Mouse (Mus musculus) limb, embryonic 11.5 days (tissue): ENCODE measurements around the gene Rbm8a. TPM values are rescaled to one million over a fixed set of nuclear protein-coding genes. Genes with fewer than 3 reads are reported as not detected.
"Not testable (repeated sequence)": the region's sequence is repeated elsewhere in the genome, so short reads cannot be mapped to it uniquely, and the experiment has no call there.

Experiments
- ATAC-seq: fragments of 200-750 bp; cut with Nextera tagmentation; 2 replicates; pipeline ENCODE4 v1.8.0; 2017; ENCODE audit warnings: low read depth; ENCODE audit not compliant: insufficient number of reproducible peaks, low FRiP score, low TSS enrichment
- DNase-seq: peaks from one replicate; pipeline ENCODE4 v3.0.0-alpha.2; 2015; ENCODE audit warnings: low spot score
- H3K27ac ChIP-seq: fragments of 300-500 bp; sonication (generic); replicated peaks from 2 replicates; pipeline ENCODE4 v1.5.1; 2014; ENCODE audit warnings: low read depth, mild to moderate bottlenecking, low read length
- H3K27me3 ChIP-seq: fragments of 300-500 bp; sonication (generic); 2 replicates; pipeline ENCODE4 v1.6.1; 2014; ENCODE audit warnings: mild to moderate bottlenecking, low read length, mixed read lengths; ENCODE audit not compliant: control insufficient read depth, insufficient read depth
- H3K36me3 ChIP-seq: fragments of 300-500 bp; sonication (generic); 2 replicates; pipeline ENCODE4 v1.6.1; 2014; ENCODE audit warnings: mild to moderate bottlenecking, low read length, moderate library complexity, mixed read lengths; ENCODE audit not compliant: control insufficient read depth, insufficient read depth
- H3K4me1 ChIP-seq: fragments of 300-500 bp; sonication (generic); 2 replicates; pipeline ENCODE4 v1.6.1; 2014; ENCODE audit warnings: low read length, mixed read lengths; ENCODE audit not compliant: control insufficient read depth, insufficient read depth
- H3K4me2 ChIP-seq: fragments of 300-500 bp; sonication (generic); 2 replicates; pipeline ENCODE4 v1.6.1; 2014; ENCODE audit warnings: low read depth, mild to moderate bottlenecking, moderate library complexity; ENCODE audit not compliant: severe bottlenecking
- H3K4me3 ChIP-seq: fragments of 300-500 bp; sonication (generic); 2 replicates; pipeline ENCODE4 v1.5.1; 2014; ENCODE audit warnings: low read depth, low read length
- H3K9ac ChIP-seq: fragments of 300-500 bp; sonication (generic); 2 replicates; pipeline ENCODE4 v1.6.1; 2014; ENCODE audit warnings: mild to moderate bottlenecking, low read length
- H3K9me3 ChIP-seq: fragments of 300-500 bp; sonication (generic); 2 replicates; pipeline ENCODE4 v1.6.1; 2016; ENCODE audit warnings: low read length; ENCODE audit not compliant: control insufficient read depth
- WGBS: fragments of 180-500 bp; shearing (Covaris S2); extraction: QIAGEN DNeasy Blood & Tissue Kit; methylation state at CpG from one replicate; pipeline ENCODE4 v1.1.7; 2014; 5-methylcytosine and 5-hydroxymethylcytosine counted together
- polyA plus RNA-seq: library from polyadenylated mRNA; unstranded; fragments of >200 nt; fragmentation: Nextera tagmentation; extraction: Ambion mirVana; gene quantifications from 2 replicates; pipeline ENCODE4 v1.2.1, GENCODE M21; 2014

Rbm8a gene
- polyA plus RNA-seq, 1 experiment from 2014 or later, result 241 TPM

- H3K9me3 ChIP-seq, result no peaks in the 10 kb centered on the region
- H3K9ac ChIP-seq, result peak within 1 kb of the TSS; percentile 83
- DNase-seq (peak; percentile 95), ATAC-seq (peak; percentile 90)
- 2% methylated on average over 26 of the region's 27 CpGs for WGBS
- no peaks in the 10 kb centered on the region for H3K36me3 ChIP-seq
- H3K27ac ChIP-seq, result peak within 1 kb of the TSS; percentile 68
- H3K4me2 ChIP-seq, result peak within 1 kb of the TSS; percentile 73
- H3K4me3 ChIP-seq, result peak within 1 kb of the TSS; percentile 75
- peaks cover 5% of the 10 kb centered on the region for H3K27me3 ChIP-seq
- H3K4me1 ChIP-seq, result peaks cover 26% of the 10 kb centered on the region; the same call in 1 of the 2 replicates
Observed at GRCm38 (mm10) chr3:96600639-96601250, 29.0 kb upstream of the Rbm8a start, which contains the start of gene Lix1l. TSS of gene Lix1l (plus strand) at chr3:96601149.

- DNase-seq, result peak; percentile 71
- H3K27me3 ChIP-seq, result peaks cover 3% of the 10 kb centered on the region; the same call in 1 of the 2 replicates
- H3K4me2 ChIP-seq, result peak overlapping the region; percentile 73
- H3K4me1 ChIP-seq, result peaks cover 23% of the 10 kb centered on the region; the same call in 1 of the 2 replicates
- H3K36me3 ChIP-seq, result no peaks in the 10 kb centered on the region
- WGBS, result under 1% methylated on average over 25 of the region's 40 CpGs
- peak; percentile 61 for ATAC-seq
- H3K9ac ChIP-seq, result peak overlapping the region; percentile 83
- peak overlapping the region; percentile 75 for H3K4me3 ChIP-seq
- H3K9me3 ChIP-seq, result no peaks in the 10 kb centered on the region
- peak overlapping the region; percentile 68 for H3K27ac ChIP-seq
Observed at GRCm38 (mm10) chr3:96601251-96601787, 28.4 kb upstream of the Rbm8a start.

GRCm38 (mm10) chr3:96601941-96602703 lies 27.6 kb upstream of the Rbm8a start:
- no peaks in the 10 kb centered on the region for H3K9me3 ChIP-seq
- DNase-seq, result no peak

GRCm38 (mm10) chr3:96602704-96603084 lies 27.0 kb upstream of the Rbm8a start:
- H3K27me3 ChIP-seq, result no peaks in the 10 kb centered on the region
- peaks cover 14% of the 10 kb centered on the region; the same call in 1 of the 2 replicates for H3K4me1 ChIP-seq

More at GRCm38 (mm10) chr3:96601941-96602703, 27.6 kb upstream of the Rbm8a start:
- H3K4me1 ChIP-seq, result peaks cover 15% of the 10 kb centered on the region; the same call in 1 of the 2 replicates
- H3K4me2 ChIP-seq, result peak overlapping the region; percentile 73
- peak overlapping the region; percentile 75 for H3K4me3 ChIP-seq
- H3K27me3 ChIP-seq, result no peaks in the 10 kb centered on the region
- ATAC-seq, result no peak
- no peak overlapping the region; the same call in 1 of the 2 replicates for H3K27ac ChIP-seq
- H3K9ac ChIP-seq, result peak overlapping the region; percentile 83
- 43% methylated on average over 10 of the region's 10 CpGs for WGBS
- no peaks in the 10 kb centered on the region for H3K36me3 ChIP-seq

GRCm38 (mm10) chr3:96603311-96603710 lies 26.4 kb upstream of the Rbm8a start:
- DNase-seq, result no peak
- ATAC-seq, result no peak
- H3K4me1 ChIP-seq, result peaks cover 14% of the 10 kb centered on the region; the same call in 1 of the 2 replicates

More at GRCm38 (mm10) chr3:96602704-96603084, 27.0 kb upstream of the Rbm8a start:
- WGBS, result 48% methylated on average over 5 of the region's 5 CpGs
- H3K9me3 ChIP-seq, result no peaks in the 10 kb centered on the region
- ATAC-seq (no peak), DNase-seq (no peak)
- H3K4me2 ChIP-seq, result peak overlapping the region; percentile 73
- H3K27ac ChIP-seq, result no peak overlapping the region; the same call in 1 of the 2 replicates
- no peak overlapping the region; the same call in 1 of the 2 replicates for H3K4me3 ChIP-seq
- peak overlapping the region; percentile 83 for H3K9ac ChIP-seq
- H3K36me3 ChIP-seq, result no peaks in the 10 kb centered on the region

GRCm38 (mm10) chr3:96606007-96606406 lies 23.7 kb upstream of the Rbm8a start:
- H3K9me3 ChIP-seq, H3K9ac ChIP-seq, H3K27me3 ChIP-seq, H3K36me3 ChIP-seq, H3K4me1 ChIP-seq, ATAC-seq, H3K4me3 ChIP-seq, H3K27ac ChIP-seq, H3K4me2 ChIP-seq, DNase-seq: not testable (repeated sequence)
- WGBS, result 89% methylated on average over 3 of the region's 4 CpGs

More at GRCm38 (mm10) chr3:96603311-96603710, 26.4 kb upstream of the Rbm8a start:
- 67% methylated on average over 5 of the region's 5 CpGs for WGBS
- Histone ChIP-seq H3K4me2 (no peak overlapping the region), H3K36me3 (no peaks in the 10 kb centered on the region), H3K4me3 (no peak overlapping the region), H3K9ac (0 out of 2 replicates have a peak overlapping the region, but pooled peaks have one; percentile 23), H3K27me3 (no peaks in the 10 kb centered on the region), H3K27ac (no peak overlapping the region), H3K9me3 (no peaks in the 10 kb centered on the region)

- Histone ChIP-seq H3K27me3 (no peaks in the 10 kb centered on the region), H3K36me3 (no peaks in the 10 kb centered on the region), H3K9me3 (no peaks in the 10 kb centered on the region; the same call in 1 of the 2 replicates), H3K27ac (no peak overlapping the region), H3K4me3 (no peak overlapping the region), H3K9ac (no peak overlapping the region), H3K4me2 (no peak overlapping the region), H3K4me1 (peaks cover 8% of the 10 kb centered on the region; the same call in 1 of the 2 replicates)
- no peak for ATAC-seq
- DNase-seq, result no peak
- WGBS, result 88% methylated on average over 4 of the region's 4 CpGs
Observed at GRCm38 (mm10) chr3:96606618-96607017, 23.1 kb upstream of the Rbm8a start.

GRCm38 (mm10) chr3:96617941-96618340 lies 11.8 kb upstream of the Rbm8a start:
- H3K9me3 ChIP-seq, result no peaks in the 10 kb centered on the region
- H3K4me1 ChIP-seq, result no peaks in the 10 kb centered on the region
- no peak overlapping the region for H3K4me3 ChIP-seq
- 90% methylated on average over 3 of the region's 3 CpGs for WGBS
- H3K27ac ChIP-seq, result no peak overlapping the region
- DNase-seq (no peak), ATAC-seq (no peak)
- H3K9ac ChIP-seq, result no peak overlapping the region
- no peak overlapping the region for H3K4me2 ChIP-seq
- peaks cover 12% of the 10 kb centered on the region; the same call in 1 of the 2 replicates for H3K36me3 ChIP-seq
- H3K27me3 ChIP-seq, result no peaks in the 10 kb centered on the region
